Mouse (Mus musculus) adrenal gland, adult 10 weeks (tissue): ENCODE data around the gene Gm9195. TPM values are rescaled to one million over a fixed set of nuclear protein-coding genes. Genes with fewer than 3 reads are reported as not detected.

Source experiments
- polyA plus RNA-seq: library from polyadenylated mRNA; stranded (reverse); fragments of 350-450 nt; fragmentation: Illumina TruSeq; extraction: RNeasy Lipid Tissue Mini Kit (QIAGEN cat#74804); gene quantifications from one replicate; pipeline ENCODE4 v1.2.3, GENCODE M21; 2014; ENCODE audit warnings: low read depth, low replicate concordance

The Gm9195 gene
- not detected for polyA plus RNA-seq

DNA sequence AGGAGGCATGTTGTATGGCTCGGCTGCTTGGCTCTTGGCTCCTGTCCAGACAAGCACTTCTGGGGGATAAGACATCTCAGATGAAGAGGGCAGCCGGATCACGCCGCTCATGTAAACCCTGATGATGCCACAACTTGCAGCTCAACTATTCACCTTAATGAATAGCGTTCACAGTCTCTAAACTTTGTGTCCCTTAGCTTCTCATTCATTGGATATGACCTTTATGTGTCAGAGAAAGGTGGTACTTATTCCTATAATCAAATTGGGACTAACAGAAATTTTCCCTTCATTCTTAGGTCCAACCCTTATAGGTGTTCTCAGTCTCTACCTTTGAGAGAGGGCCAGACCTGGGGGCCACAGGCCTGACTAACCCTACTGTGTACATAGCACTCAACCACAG, at the start of gene Gm9195:
Gene Gm9195, minus strand, starts transcription at position 101 of the 400 bp plus-strand sequence.

Other genes starting within 250 kb of the Gm9195 start
- 148 TPM for gene Fndc3a, start 218.2 kb upstream of the Gm9195 start, polyA plus RNA-seq